Mouse (Mus musculus) thymus, postnatal 10 days (tissue): Measurements from ENCODE around the gene Tom1l2.

Source experiments
- DNase-seq, 2 experiments: peaks; one replicate each; pipeline ENCODE4 v3.0.0; 2021; ENCODE audit warnings: low spot score in 2 of 2

Tom1l2 gene

DNA sequence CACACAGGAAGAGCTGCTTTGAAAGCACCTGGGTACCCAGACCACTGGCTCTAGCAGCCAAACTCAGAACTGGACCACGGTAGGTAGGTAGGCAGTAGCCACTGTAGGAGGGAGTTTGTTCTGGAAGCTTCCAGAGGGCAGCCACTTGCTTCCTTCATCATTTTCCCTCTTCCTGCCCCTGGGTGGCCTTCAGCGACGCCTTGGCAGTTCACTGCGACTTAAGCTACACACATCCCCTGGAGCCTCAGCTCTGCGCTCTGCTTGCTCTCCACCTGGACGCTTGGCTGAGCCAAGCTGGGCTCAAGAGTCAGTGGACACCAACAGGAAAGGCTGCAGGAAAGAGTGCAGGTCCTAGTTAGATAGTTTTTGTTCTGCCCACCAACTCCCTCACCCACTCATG lies 174.7 kb downstream of the Tom1l2 start:
- DNase-seq, result no peak

DNA sequence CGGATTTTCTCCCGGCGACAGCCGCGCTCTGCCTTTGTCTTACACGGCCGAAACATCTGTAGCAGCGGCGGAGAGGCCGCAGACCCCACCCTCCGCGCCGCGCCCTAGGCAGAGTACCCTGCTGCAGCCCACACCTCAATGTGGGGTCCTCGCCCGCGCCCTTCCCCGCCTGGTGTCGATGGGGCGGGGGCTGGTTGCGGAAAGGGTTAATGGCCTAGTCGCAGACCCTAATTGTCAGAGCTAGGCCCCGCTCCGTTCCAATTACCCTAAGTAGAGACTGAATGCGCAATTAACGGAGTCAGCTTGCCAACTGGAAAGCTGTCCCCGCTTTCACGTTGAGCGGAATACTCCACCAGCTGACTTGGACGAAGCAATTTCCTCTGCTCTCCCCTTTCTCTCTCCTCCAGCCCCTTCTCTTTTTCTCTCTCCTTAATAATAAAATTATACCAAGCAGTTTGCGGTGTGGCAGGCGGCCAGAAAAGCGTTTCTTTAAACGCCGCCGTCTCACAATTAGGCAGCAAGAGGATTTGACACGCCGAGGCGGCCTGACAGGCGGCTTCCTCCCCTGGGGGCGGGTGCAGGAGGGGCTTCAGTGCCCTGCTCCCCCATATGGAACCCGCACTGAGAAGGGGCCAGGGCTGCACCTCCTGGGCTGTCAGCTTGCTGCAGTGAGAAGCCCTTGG lies 175.6 kb downstream of the Tom1l2 start:
- no peak for DNase-seq
